Mouse (Mus musculus) G1E (cell line): ENCODE data around the gene Eif4b.

Experiments
- CTCF ChIP-seq: IDR thresholded peaks from 2 replicates; pipeline ENCODE4 v1.5.1; 2012; ENCODE audit warnings: low read depth, low read length, inconsistent platforms, mixed read lengths
- GATA1 ChIP-seq: IDR thresholded peaks from 2 replicates; pipeline ENCODE4 v1.6.1; 2012; ENCODE audit warnings: borderline replicate concordance, low read length, inconsistent platforms, mixed read lengths
- POLR2AphosphoS5 ChIP-seq: IDR thresholded peaks from 2 replicates; pipeline ENCODE4 v1.6.1; 2012; ENCODE audit warnings: low read depth, low read length, inconsistent platforms; ENCODE audit not compliant: insufficient replicate concordance

- TF ChIP-seq CTCF (no peak), POLR2AphosphoS5 (no peak), GATA1 (no peak)
These were observed 31.8 kb downstream of the Eif4b start for GRCm38 (mm10) chr15:102105360-102105759.
